Mouse (Mus musculus): ENCODE data around the gene Lsg1.

GRCm38 (mm10) chr16:30605528-30605927 is 18.1 kb upstream of the Lsg1 start:
- no peak for TF ChIP-seq GATA1 (IDR thresholded peaks at IDR 0.05; ENCODE audit: low read length)
- TF ChIP-seq TAL1 (IDR thresholded peaks at IDR 0.05; ENCODE audit: low read length), result no peak

Data from erythroblast, embryonic 14.5 days (primary cell).